Mouse (Mus musculus) stomach, embryonic 14.5 days (tissue): ENCODE results near the gene Col4a1. TPM values are rescaled to one million over a fixed set of nuclear protein-coding genes. Genes with fewer than 3 reads are reported as not detected.

Experiments used
- ATAC-seq: fragments of 200-750 bp; cut with Nextera tagmentation; 2 replicates; pipeline ENCODE4 v1.8.0; 2017; ENCODE audit warnings: low read depth, moderate TSS enrichment; ENCODE audit not compliant: insufficient number of reproducible peaks, insufficient read depth, low FRiP score
- H3K27ac ChIP-seq: fragments of 300-500 bp; sonication (generic); 2 replicates; pipeline ENCODE4 v1.5.1; 2014; ENCODE audit warnings: mild to moderate bottlenecking, low read length, moderate library complexity, mixed read lengths
- H3K27me3 ChIP-seq: fragments of 300-500 bp; sonication (generic); 2 replicates; pipeline ENCODE4 v1.6.1; 2014; ENCODE audit warnings: low read length, control low read depth, mixed read lengths; ENCODE audit not compliant: control insufficient read depth, insufficient read depth
- H3K36me3 ChIP-seq: fragments of 300-500 bp; sonication (generic); 2 replicates; pipeline ENCODE4 v1.6.1; 2014; ENCODE audit warnings: mild to moderate bottlenecking, control low read depth, low read length, moderate library complexity, mixed read lengths; ENCODE audit not compliant: control insufficient read depth, insufficient read depth
- H3K4me1 ChIP-seq: fragments of 300-500 bp; sonication (generic); 2 replicates; pipeline ENCODE4 v1.6.1; 2014; ENCODE audit warnings: low read length, control low read depth, mixed read lengths; ENCODE audit not compliant: control insufficient read depth, insufficient read depth
- H3K4me2 ChIP-seq: fragments of 300-500 bp; sonication (generic); replicated peaks from 2 replicates; pipeline ENCODE4 v1.6.1; 2014; ENCODE audit warnings: low read depth, low read length, control low read depth
- H3K4me3 ChIP-seq: fragments of 300-500 bp; sonication (generic); 2 replicates; pipeline ENCODE4 v1.5.1; 2014; ENCODE audit warnings: low read depth, low read length, control low read depth
- H3K9ac ChIP-seq: fragments of 300-500 bp; sonication (generic); replicated peaks from 2 replicates; pipeline ENCODE4 v1.6.1; 2014; ENCODE audit warnings: low read depth, mild to moderate bottlenecking, control low read depth, low read length, moderate library complexity, mixed read lengths
- H3K9me3 ChIP-seq: fragments of 300-500 bp; sonication (generic); 2 replicates; pipeline ENCODE4 v1.6.1; 2016; ENCODE audit warnings: low read depth, low read length, control low read depth; ENCODE audit not compliant: control insufficient read depth
- WGBS: fragments of 180-500 bp; shearing (Covaris S2); extraction: QIAGEN DNeasy Blood & Tissue Kit; methylation state at CpG from one replicate; pipeline ENCODE4 v1.1.7; 2014; 5-methylcytosine and 5-hydroxymethylcytosine counted together
- polyA plus RNA-seq: library from polyadenylated mRNA; unstranded; fragments of >200 nt; fragmentation: Nextera tagmentation; extraction: Ambion mirVana; gene quantifications from 2 replicates; pipeline ENCODE4 v1.2.1, GENCODE M21; 2014

Col4a1 gene
- polyA plus RNA-seq, 1 experiment from 2014 or later: 216 TPM

DNA sequence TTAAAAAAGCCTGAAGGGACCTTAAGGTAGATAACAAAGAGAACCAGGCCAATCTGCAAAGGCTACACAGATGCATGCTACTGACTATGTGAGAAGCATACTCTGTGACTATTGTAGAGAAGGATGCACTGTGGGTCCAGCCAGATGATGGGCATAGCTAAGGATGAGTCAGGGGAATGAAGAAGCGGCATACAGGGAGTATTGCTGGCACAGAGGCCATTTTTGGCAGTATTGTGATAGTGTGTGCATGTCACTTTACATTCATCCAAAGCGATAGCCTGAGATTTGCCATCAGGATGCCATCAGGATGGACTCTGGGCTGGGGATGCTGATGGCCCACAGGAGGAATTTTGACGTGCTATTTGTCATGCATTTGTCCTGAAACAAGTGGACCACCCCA lies 25.5 kb downstream of the Col4a1 start:
- no peak overlapping the region for H3K4me3 ChIP-seq
- no peaks in the 10 kb centered on the region; the same call in 1 of the 2 replicates for H3K36me3 ChIP-seq
- H3K4me1 ChIP-seq: 0 out of 2 replicates have a peak, but pooled peaks cover 5% of the 10 kb centered on the region
- H3K27me3 ChIP-seq: no peaks in the 10 kb centered on the region
- H3K27ac ChIP-seq: no peak overlapping the region
- ATAC-seq: no peak
- H3K9me3 ChIP-seq: no peaks in the 10 kb centered on the region
- H3K9ac ChIP-seq: no peak overlapping the region
- WGBS: 78% methylated on average over 3 of the region's 3 CpGs
- no peak overlapping the region for H3K4me2 ChIP-seq

DNA sequence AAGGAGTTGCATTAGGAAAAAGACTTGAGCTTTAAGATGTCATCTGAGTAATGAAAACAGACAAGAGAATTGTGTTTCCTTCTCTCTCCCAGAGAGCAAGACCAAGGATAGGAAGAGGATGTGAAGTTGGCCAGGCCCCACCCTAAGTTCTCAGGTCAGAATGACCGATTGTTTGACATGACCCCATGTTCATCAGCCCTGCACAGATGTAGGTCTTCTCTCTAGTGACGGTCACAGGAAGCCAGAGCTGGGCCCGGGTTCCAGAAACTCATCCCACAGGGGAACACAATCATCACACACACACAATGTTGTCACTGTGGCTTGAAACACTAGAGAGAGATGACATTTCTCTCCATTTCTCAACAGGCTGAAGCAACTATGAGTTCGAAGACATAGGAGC lies 27.2 kb downstream of the Col4a1 start:
- WGBS: 73% methylated on average over 4 of the region's 4 CpGs
- no peak overlapping the region for H3K27ac ChIP-seq
- no peaks in the 10 kb centered on the region; the same call in 1 of the 2 replicates for H3K36me3 ChIP-seq
- no peak for ATAC-seq
- no peaks in the 10 kb centered on the region for H3K27me3 ChIP-seq
- H3K4me2 ChIP-seq: no peak overlapping the region
- H3K4me3 ChIP-seq: no peak overlapping the region
- H3K9ac ChIP-seq: no peak overlapping the region
- 0 out of 2 replicates have a peak, but pooled peaks cover 3% of the 10 kb centered on the region for H3K9me3 ChIP-seq
- 0 out of 2 replicates have a peak, but pooled peaks cover 5% of the 10 kb centered on the region for H3K4me1 ChIP-seq

DNA sequence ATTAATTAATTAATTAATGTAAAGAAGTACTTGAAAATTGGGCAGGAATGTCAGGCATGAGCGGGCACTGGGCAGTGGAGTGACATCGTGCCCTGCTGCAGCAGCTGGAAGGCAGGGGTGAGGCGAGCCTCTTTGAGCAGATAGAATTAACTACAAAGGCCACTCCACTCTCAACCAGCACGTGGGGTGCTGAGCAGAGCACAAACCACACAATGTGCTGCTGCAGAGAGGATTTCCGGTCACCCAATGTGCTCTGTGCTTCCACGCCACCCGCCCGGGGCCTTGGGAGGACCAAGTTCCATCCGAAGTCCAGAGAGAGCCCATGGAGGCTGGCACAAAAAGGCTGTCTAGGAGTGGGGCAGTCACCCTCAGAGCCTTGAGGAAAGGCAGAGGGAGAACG lies 29.4 kb downstream of the Col4a1 start:
- 70% methylated on average over 10 of the region's 10 CpGs for WGBS
- ATAC-seq: no peak
- H3K9ac ChIP-seq: no peak overlapping the region

DNA sequence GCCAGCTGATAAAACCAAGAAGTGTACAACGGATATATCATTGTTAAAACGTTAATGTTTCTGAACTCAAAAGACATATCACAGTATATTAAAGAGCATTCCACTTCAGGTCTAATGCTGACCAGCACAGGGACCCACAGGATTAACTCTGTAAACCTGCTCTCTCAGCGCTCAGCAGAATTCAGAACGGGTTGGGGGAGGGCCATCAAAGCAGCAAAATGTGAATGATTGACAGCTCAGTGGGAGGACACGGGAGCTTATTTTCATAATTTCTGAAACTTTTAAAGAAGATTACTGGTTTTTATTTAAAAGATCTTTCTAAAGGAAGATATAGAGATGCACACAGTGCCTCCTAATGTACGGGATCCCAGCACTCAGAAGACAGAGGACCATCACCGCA lies 29.9 kb downstream of the Col4a1 start:
- no peaks in the 10 kb centered on the region for H3K27me3 ChIP-seq
- H3K9me3 ChIP-seq: 0 out of 2 replicates have a peak, but pooled peaks cover 3% of the 10 kb centered on the region
- H3K4me2 ChIP-seq: no peak overlapping the region
- peaks cover 25% of the 10 kb centered on the region for H3K4me1 ChIP-seq
- H3K36me3 ChIP-seq: no peaks in the 10 kb centered on the region; the same call in 1 of the 2 replicates
- H3K9ac ChIP-seq: no peak overlapping the region
- WGBS: 77% methylated on average over 7 of the region's 7 CpGs
- H3K27ac ChIP-seq: no peak overlapping the region
- ATAC-seq: no peak
- H3K4me3 ChIP-seq: no peak overlapping the region

More for the DNA sequence above, 29.4 kb downstream of the Col4a1 start:
- Histone ChIP-seq H3K36me3 (no peaks in the 10 kb centered on the region; the same call in 1 of the 2 replicates), H3K9me3 (0 out of 2 replicates have a peak, but pooled peaks cover 3% of the 10 kb centered on the region), H3K4me1 (peaks cover 20% of the 10 kb centered on the region), H3K4me3 (no peak overlapping the region), H3K27ac (no peak overlapping the region), H3K27me3 (no peaks in the 10 kb centered on the region), H3K4me2 (no peak overlapping the region)

DNA sequence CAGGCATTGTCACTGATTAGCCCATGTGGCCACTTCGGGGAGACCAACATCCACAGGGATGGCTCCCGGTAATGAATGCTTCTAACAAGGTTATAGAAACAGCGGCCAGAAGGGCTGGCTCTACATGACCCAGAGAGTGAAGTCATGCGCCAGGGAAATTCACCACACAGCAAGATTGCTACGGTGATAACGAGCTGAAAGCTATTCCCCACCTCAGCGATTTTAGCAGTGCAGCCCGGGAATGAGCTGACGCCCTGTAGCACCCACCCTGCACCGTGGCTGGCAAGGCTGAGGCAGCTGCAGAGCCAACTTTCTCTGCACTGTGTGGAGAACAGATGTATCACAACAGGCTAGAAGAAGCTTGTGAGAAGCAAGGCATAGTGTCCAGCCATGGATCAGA lies 30.5 kb downstream of the Col4a1 start:
- 0 out of 2 replicates have a peak, but pooled peaks cover 3% of the 10 kb centered on the region for H3K9me3 ChIP-seq
- ATAC-seq: no peak
- no peak overlapping the region for H3K4me2 ChIP-seq
- no peaks in the 10 kb centered on the region for H3K27me3 ChIP-seq
- peaks cover 31% of the 10 kb centered on the region for H3K4me1 ChIP-seq
- H3K9ac ChIP-seq: no peak overlapping the region
- H3K27ac ChIP-seq: no peak overlapping the region
- 79% methylated on average over 10 of the region's 10 CpGs for WGBS
- H3K4me3 ChIP-seq: no peak overlapping the region
- H3K36me3 ChIP-seq: no peaks in the 10 kb centered on the region; the same call in 1 of the 2 replicates

DNA sequence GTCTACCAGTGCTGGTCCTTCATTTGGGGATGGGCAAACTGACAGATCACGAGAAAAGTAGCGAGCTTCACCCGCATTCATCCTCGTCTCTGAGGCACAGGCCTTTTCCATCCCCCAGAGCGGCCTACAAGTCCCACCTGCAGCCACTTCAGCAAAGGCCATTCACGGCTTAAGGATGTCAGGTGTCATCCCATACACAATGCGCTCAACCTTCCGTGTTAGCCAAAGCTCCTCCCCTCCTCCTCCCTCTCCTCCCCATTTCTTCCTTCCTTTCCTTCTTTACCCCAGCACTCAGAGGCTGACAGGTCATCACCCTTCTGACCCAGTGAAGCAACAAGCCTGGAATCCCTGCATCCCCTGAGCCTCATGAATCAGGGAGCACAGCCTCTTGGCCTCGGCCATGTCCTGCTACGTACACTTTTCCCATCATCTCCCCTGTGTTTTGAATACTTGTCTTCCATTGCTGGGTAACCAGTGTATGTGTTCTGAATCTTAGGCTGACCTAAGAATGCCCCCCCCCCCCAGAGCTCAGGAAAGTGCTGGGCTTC lies 31.8 kb downstream of the Col4a1 start:
- no peaks in the 10 kb centered on the region; the same call in 1 of the 2 replicates for H3K36me3 ChIP-seq
- H3K9ac ChIP-seq: no peak overlapping the region
- 76% methylated on average over 10 of the region's 10 CpGs for WGBS
- 0 out of 2 replicates have a peak, but pooled peaks cover 3% of the 10 kb centered on the region for H3K9me3 ChIP-seq
- H3K27me3 ChIP-seq: no peaks in the 10 kb centered on the region
- no peak overlapping the region for H3K4me3 ChIP-seq
- no peak overlapping the region for H3K4me2 ChIP-seq
- H3K27ac ChIP-seq: no peak overlapping the region
- no peak for ATAC-seq
- peaks cover 43% of the 10 kb centered on the region for H3K4me1 ChIP-seq

DNA sequence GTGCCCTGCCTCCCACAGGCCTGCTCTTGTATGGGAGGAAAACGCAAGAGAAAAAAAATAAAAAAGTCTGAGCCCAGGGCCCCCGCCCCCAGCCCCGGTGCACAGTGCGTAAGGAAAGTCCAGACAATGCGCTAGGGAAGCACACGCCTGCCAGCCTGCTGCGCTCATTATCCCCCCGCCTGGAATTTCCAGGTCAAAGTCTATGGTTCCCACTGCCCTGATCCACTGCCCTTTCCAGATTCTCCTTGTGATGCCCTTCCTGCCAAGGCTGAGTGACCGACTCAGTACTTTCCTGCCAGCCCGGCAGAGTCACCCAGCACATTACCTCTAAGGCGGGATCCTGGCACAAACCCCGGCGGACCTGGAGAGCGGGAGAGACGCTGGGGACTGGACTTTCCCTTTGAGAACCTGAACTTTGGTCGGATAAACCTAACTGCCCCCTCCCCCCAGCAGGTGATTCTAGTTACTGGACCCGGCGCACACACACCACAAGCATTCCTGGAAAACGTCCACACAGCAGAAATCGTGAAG lies 33.3 kb downstream of the Col4a1 start:
- ATAC-seq: peak; percentile 47; the same call in 1 of the 2 replicates
- Histone ChIP-seq H3K4me3 (no peak overlapping the region), H3K4me2 (peak overlapping the region; percentile 12; the same call in 1 of the 2 replicates), H3K4me1 (peaks cover 51% of the 10 kb centered on the region), H3K9ac (no peak overlapping the region), H3K36me3 (no peaks in the 10 kb centered on the region; the same call in 1 of the 2 replicates), H3K27ac (peak overlapping the region; percentile 84; the same call in 1 of the 2 replicates), H3K27me3 (no peaks in the 10 kb centered on the region), H3K9me3 (0 out of 2 replicates have a peak, but pooled peaks cover 3% of the 10 kb centered on the region)
- WGBS: 63% methylated on average over 20 of the region's 20 CpGs

DNA sequence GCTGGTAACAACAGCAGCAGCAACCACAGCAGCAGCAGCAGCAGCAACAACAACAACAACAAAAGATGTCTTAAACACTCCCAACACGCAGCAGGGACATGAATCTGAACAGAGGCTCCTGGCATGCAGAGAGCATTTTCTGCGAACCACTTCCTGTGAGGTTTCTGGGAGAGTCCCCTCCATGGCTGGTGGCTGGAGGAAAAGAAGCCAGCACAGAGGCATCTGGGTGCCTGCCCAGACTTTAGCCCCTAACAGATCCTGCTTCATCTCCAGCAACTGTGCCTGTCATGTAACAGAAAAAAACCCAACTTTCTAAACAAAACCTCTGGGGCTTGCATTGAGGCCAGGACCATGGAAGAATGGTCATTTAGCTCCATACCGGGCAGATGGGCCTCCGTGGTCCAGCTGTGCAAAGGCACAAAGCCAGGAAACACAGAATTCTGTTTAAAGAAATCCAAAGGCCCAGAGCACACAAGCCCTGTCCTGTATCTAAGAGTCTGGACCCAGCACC lies 34.5 kb downstream of the Col4a1 start:
- peak overlapping the region; percentile 84 for H3K27ac ChIP-seq
- WGBS: 24% methylated on average over 4 of the region's 4 CpGs
- H3K9ac ChIP-seq: no peak overlapping the region
- H3K36me3 ChIP-seq: no peaks in the 10 kb centered on the region; the same call in 1 of the 2 replicates
- H3K4me2 ChIP-seq: no peak overlapping the region
- H3K4me3 ChIP-seq: no peak overlapping the region
- 0 out of 2 replicates have a peak, but pooled peaks cover 3% of the 10 kb centered on the region for H3K9me3 ChIP-seq
- no peaks in the 10 kb centered on the region for H3K27me3 ChIP-seq
- peak; percentile 47; the same call in 1 of the 2 replicates for ATAC-seq
- peaks cover 48% of the 10 kb centered on the region for H3K4me1 ChIP-seq
